Mouse (Mus musculus): ENCODE results near the gene Cabcoco1. TPM values are rescaled to one million over a fixed set of nuclear protein-coding genes. Genes with fewer than 3 reads are reported as not detected.
A peak's percentile ranks its signal among the peaks of the same experiment; 100 is the strongest.

Cabcoco1 gene
- total and polyA plus RNA-seq, 2 experiments, result 1.4 to 3.0 TPM

GRCm38 (mm10) chr10:68562344-68562743 lies 20.6 kb upstream of the Cabcoco1 start:
- Histone ChIP-seq H3K27me3 (ENCODE audit: control insufficient read depth, insufficient read depth, low read length) (no peaks in the 10 kb centered on the region), H3K9ac (ENCODE audit: low read depth, low read length) (no peak overlapping the region), H3K36me3 (ENCODE audit: control insufficient read depth, insufficient read depth, low read length) (no peaks in the 10 kb centered on the region), H3K79me2 (ENCODE audit: control insufficient read depth, insufficient read depth, low read length) (no peaks in the 10 kb centered on the region), H3K4me1 (ENCODE audit: control insufficient read depth, insufficient read depth, low read length) (peaks cover 2% of the 10 kb centered on the region), H3K4me3 (ENCODE audit: insufficient read depth, low read depth, low read length) (no peak overlapping the region), H3K27ac (replicated peaks; ENCODE audit: insufficient read depth, low read depth, low read length) (no peak overlapping the region)
- no peak for DNase-seq (ENCODE audit: extremely low read depth, low read depth, low spot score)
- WGBS, result 95% methylated on average over 5 of the region's 5 CpGs
- TF ChIP-seq POLR2A (IDR thresholded peaks at IDR 0.05; ENCODE audit: extremely low read depth, insufficient read depth, low read length) (no peak), CTCF (IDR thresholded peaks at IDR 0.05; ENCODE audit: low read depth, low read length) (no peak)

DNA sequence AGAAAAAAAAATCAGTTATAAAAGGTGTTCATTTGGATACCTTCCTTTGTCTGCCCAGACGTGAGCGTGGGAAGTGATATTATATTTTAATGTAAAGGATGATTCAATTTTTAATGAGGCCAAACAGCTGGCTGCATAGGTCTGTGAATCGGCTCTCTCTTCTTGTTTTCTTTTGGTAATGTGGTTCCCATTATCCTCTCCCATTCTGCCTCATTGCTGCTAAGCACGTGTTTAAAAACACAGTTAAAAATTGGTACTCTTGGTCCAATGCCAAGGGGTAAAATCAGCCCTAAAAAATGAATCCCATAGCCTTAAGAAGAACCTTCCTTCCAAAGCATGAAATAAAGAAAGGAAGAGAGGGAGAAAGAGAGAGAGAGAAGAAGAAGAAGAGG lies 17.1 kb upstream of the Cabcoco1 start:
- H3K27me3 ChIP-seq (ENCODE audit: control insufficient read depth, insufficient read depth, low read length), result no peaks in the 10 kb centered on the region
- H3K27ac ChIP-seq (replicated peaks; ENCODE audit: insufficient read depth, low read depth, low read length), result peak overlapping the region; percentile 29; the same call in 1 of the 2 replicates
- H3K4me1 ChIP-seq (ENCODE audit: control insufficient read depth, insufficient read depth, low read length), result peaks cover 2% of the 10 kb centered on the region
- TF ChIP-seq CTCF (IDR thresholded peaks at IDR 0.05; ENCODE audit: low read depth, low read length) (no peak), POLR2A (IDR thresholded peaks at IDR 0.05; ENCODE audit: extremely low read depth, insufficient read depth, low read length) (no peak)
- WGBS, result 22% methylated on average over 4 of the region's 4 CpGs
- H3K4me3 ChIP-seq (ENCODE audit: insufficient read depth, low read depth, low read length), result no peak overlapping the region
- no peaks in the 10 kb centered on the region for H3K36me3 ChIP-seq (ENCODE audit: control insufficient read depth, insufficient read depth, low read length)
- H3K79me2 ChIP-seq (ENCODE audit: control insufficient read depth, insufficient read depth, low read length), result no peaks in the 10 kb centered on the region
- H3K9ac ChIP-seq (ENCODE audit: low read depth, low read length), result no peak overlapping the region
- no peak for DNase-seq (ENCODE audit: extremely low read depth, low read depth, low spot score)

- Histone ChIP-seq H3K36me3 (ENCODE audit: control insufficient read depth, insufficient read depth, low read length) (no peaks in the 10 kb centered on the region), H3K4me1 (ENCODE audit: control insufficient read depth, insufficient read depth, low read length) (peaks cover 2% of the 10 kb centered on the region), H3K27me3 (ENCODE audit: control insufficient read depth, insufficient read depth, low read length) (no peaks in the 10 kb centered on the region), H3K4me3 (ENCODE audit: insufficient read depth, low read depth, low read length) (no peak overlapping the region), H3K9ac (ENCODE audit: low read depth, low read length) (no peak overlapping the region), H3K79me2 (ENCODE audit: control insufficient read depth, insufficient read depth, low read length) (no peaks in the 10 kb centered on the region), H3K27ac (replicated peaks; ENCODE audit: insufficient read depth, low read depth, low read length) (no peak overlapping the region)
- 46% methylated on average over 13 of the region's 13 CpGs for WGBS
- no peak for TF ChIP-seq POLR2A (IDR thresholded peaks at IDR 0.05; ENCODE audit: extremely low read depth, insufficient read depth, low read length)
- DNase-seq (ENCODE audit: extremely low read depth, low read depth, low spot score), result peak; percentile 94
Measured at GRCm38 (mm10) chr10:68558105-68558827, 16.6 kb upstream of the Cabcoco1 start.

- Histone ChIP-seq H3K9ac (ENCODE audit: low read depth, low read length) (no peak overlapping the region), H3K36me3 (ENCODE audit: control insufficient read depth, insufficient read depth, low read length) (no peaks in the 10 kb centered on the region), H3K27ac (replicated peaks; ENCODE audit: insufficient read depth, low read depth, low read length) (no peak overlapping the region), H3K27me3 (ENCODE audit: control insufficient read depth, insufficient read depth, low read length) (no peaks in the 10 kb centered on the region), H3K79me2 (ENCODE audit: control insufficient read depth, insufficient read depth, low read length) (no peaks in the 10 kb centered on the region), H3K4me3 (ENCODE audit: insufficient read depth, low read depth, low read length) (no peak overlapping the region), H3K4me1 (ENCODE audit: control insufficient read depth, insufficient read depth, low read length) (peaks cover 4% of the 10 kb centered on the region)
- 92% methylated on average over 3 of the region's 3 CpGs for WGBS
- TF ChIP-seq CTCF (IDR thresholded peaks at IDR 0.05; ENCODE audit: low read depth, low read length) (no peak), POLR2A (IDR thresholded peaks at IDR 0.05; ENCODE audit: extremely low read depth, insufficient read depth, low read length) (no peak)
- DNase-seq (ENCODE audit: extremely low read depth, low read depth, low spot score), result no peak
Measured at GRCm38 (mm10) chr10:68553677-68554076, 12.0 kb upstream of the Cabcoco1 start.

DNA sequence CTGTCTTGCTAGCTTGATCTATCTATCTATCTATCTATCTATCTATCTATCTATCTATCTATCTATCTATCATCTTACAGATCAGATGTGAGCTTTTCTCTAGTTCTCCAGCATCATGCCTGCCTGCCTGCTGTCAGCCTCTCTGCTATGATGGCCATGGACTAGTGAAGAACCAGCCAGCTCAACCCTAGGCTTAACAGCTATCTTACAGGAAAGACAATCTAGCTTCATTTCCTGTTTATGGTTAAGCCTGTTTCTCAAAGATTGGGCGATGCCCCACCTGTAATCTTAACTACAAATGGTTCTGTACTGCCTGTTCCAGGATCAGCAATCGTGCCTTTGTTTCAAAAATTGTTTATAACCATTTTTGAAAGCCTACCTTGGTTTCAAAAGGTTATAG lies 10.9 kb upstream of the Cabcoco1 start:
- H3K4me3 ChIP-seq (ENCODE audit: insufficient read depth, low read depth, low read length), result no peak overlapping the region
- peaks cover 2% of the 10 kb centered on the region; the same call in 1 of the 2 replicates for H3K4me1 ChIP-seq (ENCODE audit: control insufficient read depth, insufficient read depth, low read length)
- no peaks in the 10 kb centered on the region for H3K79me2 ChIP-seq (ENCODE audit: control insufficient read depth, insufficient read depth, low read length)
- DNase-seq (ENCODE audit: extremely low read depth, low read depth, low spot score), result no peak
- no peak overlapping the region for H3K9ac ChIP-seq (ENCODE audit: low read depth, low read length)
- WGBS, result 84% methylated on average over 2 of the region's 2 CpGs
- H3K27me3 ChIP-seq (ENCODE audit: control insufficient read depth, insufficient read depth, low read length), result no peaks in the 10 kb centered on the region
- TF ChIP-seq CTCF (IDR thresholded peaks at IDR 0.05; ENCODE audit: low read depth, low read length) (no peak), POLR2A (IDR thresholded peaks at IDR 0.05; ENCODE audit: extremely low read depth, insufficient read depth, low read length) (no peak)
- H3K36me3 ChIP-seq (ENCODE audit: control insufficient read depth, insufficient read depth, low read length), result no peaks in the 10 kb centered on the region
- H3K27ac ChIP-seq (replicated peaks; ENCODE audit: insufficient read depth, low read depth, low read length), result no peak overlapping the region

- Histone ChIP-seq H3K4me1 (ENCODE audit: control insufficient read depth, insufficient read depth, low read length) (peaks cover 2% of the 10 kb centered on the region; the same call in 1 of the 2 replicates), H3K27me3 (ENCODE audit: control insufficient read depth, insufficient read depth, low read length) (no peaks in the 10 kb centered on the region), H3K27ac (replicated peaks; ENCODE audit: insufficient read depth, low read depth, low read length) (no peak overlapping the region), H3K36me3 (ENCODE audit: control insufficient read depth, insufficient read depth, low read length) (no peaks in the 10 kb centered on the region), H3K4me3 (ENCODE audit: insufficient read depth, low read depth, low read length) (no peak overlapping the region), H3K9ac (ENCODE audit: low read depth, low read length) (no peak overlapping the region), H3K79me2 (ENCODE audit: control insufficient read depth, insufficient read depth, low read length) (no peaks in the 10 kb centered on the region)
- TF ChIP-seq POLR2A (IDR thresholded peaks at IDR 0.05; ENCODE audit: extremely low read depth, insufficient read depth, low read length), result no peak
- no peak for TF ChIP-seq CTCF (IDR thresholded peaks at IDR 0.05; ENCODE audit: low read depth, low read length)
- no peak for DNase-seq (ENCODE audit: extremely low read depth, low read depth, low spot score)
- WGBS, result 94% methylated on average over 7 of the region's 7 CpGs
Measured at GRCm38 (mm10) chr10:68551316-68551715, 9.6 kb upstream of the Cabcoco1 start.

All from liver, adult 2 months (tissue).